Mouse (Mus musculus) MEL (cell line): ENCODE data around the gene Ly6g5b. TPM values are rescaled to one million over a fixed set of nuclear protein-coding genes. Genes with fewer than 3 reads are reported as not detected.

Experiments used
- DNase-seq: peaks from one replicate; pipeline ENCODE4 v3.0.0; 2011; ENCODE audit warnings: low read depth, low spot score
- H3K27ac ChIP-seq: 2 replicates; pipeline ENCODE4 v1.5.1; 2012; ENCODE audit warnings: low read depth, mild to moderate bottlenecking, control low read depth, low read length, moderate library complexity; ENCODE audit not compliant: control insufficient read depth
- H3K27me3 ChIP-seq, 2 experiments: fragments of 150-350 bp in 1 of 2; sonication (generic) in 1 of 2; 2 replicates each; pipeline ENCODE4 v1.6.1; 2012; ENCODE audit warnings: low read length in 2 of 2, mild to moderate bottlenecking in 2 of 2, improper control_type of control experiment in 1 of 2, moderate library complexity in 1 of 2; ENCODE audit not compliant: insufficient read depth in 2 of 2, control insufficient read depth in 1 of 2
- H3K36me3 ChIP-seq, 2 experiments: 2 replicates each; pipeline ENCODE4 v1.6.1; 2012 to 2014; ENCODE audit warnings: low read length in 2 of 2, improper control_type of control experiment in 1 of 2, inconsistent platforms in 1 of 2, mild to moderate bottlenecking in 1 of 2; ENCODE audit not compliant: insufficient read depth in 2 of 2, control insufficient read depth in 1 of 2
- H3K4me1 ChIP-seq, 2 experiments: fragments of 150-350 bp in 1 of 2; sonication (generic) in 1 of 2; 2 replicates each; pipeline ENCODE4 v1.6.1; 2012; ENCODE audit warnings: low read length in 2 of 2, improper control_type of control experiment in 1 of 2, mild to moderate bottlenecking in 1 of 2; ENCODE audit not compliant: insufficient read depth in 2 of 2, control insufficient read depth in 1 of 2
- H3K4me3 ChIP-seq, 2 experiments: fragments of 150-350 bp in 1 of 2; sonication (generic) in 1 of 2; 2 replicates each; pipeline ENCODE4 v1.5.1; 2012; ENCODE audit warnings: low read depth in 2 of 2, low read length in 2 of 2, mild to moderate bottlenecking in 2 of 2, moderate library complexity in 2 of 2, control low read depth in 1 of 2, improper control_type of control experiment in 1 of 2; ENCODE audit not compliant: control insufficient read depth in 1 of 2, insufficient read depth in 1 of 2
- H3K79me2 ChIP-seq: 2 replicates; pipeline ENCODE4 v1.6.1; 2012; ENCODE audit warnings: mild to moderate bottlenecking, low read length, moderate library complexity; ENCODE audit not compliant: control insufficient read depth, poor library complexity, insufficient read depth
- H3K9ac ChIP-seq: 2 replicates; pipeline ENCODE4 v1.6.1; 2012; ENCODE audit warnings: low read depth, mild to moderate bottlenecking, control low read depth, low read length, moderate library complexity; ENCODE audit not compliant: control insufficient read depth, poor library complexity, severe bottlenecking
- H3K9me3 ChIP-seq: fragments of 150-350 bp; sonication (generic); replicated peaks from 2 replicates; pipeline ENCODE4 v1.6.1; 2012; ENCODE audit warnings: mild to moderate bottlenecking, low read length, improper control_type of control experiment, moderate library complexity; ENCODE audit not compliant: insufficient read depth
- BHLHE40 ChIP-seq: IDR thresholded peaks from 2 replicates; pipeline ENCODE4 v1.6.1; 2012; ENCODE audit warnings: low read depth, mild to moderate bottlenecking, inconsistent platforms, low read length, improper control_type of control experiment, borderline replicate concordance
- CHD1 ChIP-seq: IDR thresholded peaks from 2 replicates; pipeline ENCODE4 v1.6.1; 2012; ENCODE audit warnings: low read depth, mild to moderate bottlenecking, inconsistent platforms, low read length, improper control_type of control experiment
- CTCF ChIP-seq, 3 experiments: IDR thresholded peaks in 2 of 3; conservative IDR thresholded peaks in 1 of 3; 2 replicates each; pipeline ENCODE4 v1.5.1; 2011 to 2012; ENCODE audit warnings: low read length in 3 of 3, low read depth in 2 of 3, mild to moderate bottlenecking in 2 of 3, improper control_type of control experiment in 1 of 3, inconsistent platforms in 1 of 3, mixed read lengths in 1 of 3, moderate library complexity in 1 of 3; ENCODE audit not compliant: control insufficient read depth in 1 of 3, insufficient read depth in 1 of 3, poor library complexity in 1 of 3, severe bottlenecking in 1 of 3
- E2F4 ChIP-seq: IDR thresholded peaks from 2 replicates; pipeline ENCODE4 v1.6.1; 2011; ENCODE audit warnings: low read depth, low read length, improper control_type of control experiment, borderline replicate concordance
- ELF1 ChIP-seq: IDR thresholded peaks from 2 replicates; pipeline ENCODE4 v1.6.1; 2014; ENCODE audit warnings: low read depth, mild to moderate bottlenecking, inconsistent platforms, low read length, improper control_type of control experiment, moderate library complexity
- GATA1 ChIP-seq: IDR thresholded peaks from 2 replicates; pipeline ENCODE4 v1.6.1; 2011; ENCODE audit warnings: low read depth, low read length, improper control_type of control experiment
- HCFC1 ChIP-seq: IDR thresholded peaks from 2 replicates; pipeline ENCODE4 v1.6.1; 2012; ENCODE audit warnings: low read depth, mild to moderate bottlenecking, inconsistent platforms, low read length, improper control_type of control experiment, moderate library complexity
- KAT2A ChIP-seq: conservative IDR thresholded peaks from 2 replicates; pipeline ENCODE4 v1.6.1; 2012; ENCODE audit warnings: low read depth, low read length, improper control_type of control experiment, inconsistent platforms
- MAX ChIP-seq: IDR thresholded peaks from 2 replicates; pipeline ENCODE4 v1.6.1; 2011; ENCODE audit warnings: low read length, improper control_type of control experiment
- MAZ ChIP-seq: IDR thresholded peaks from 2 replicates; pipeline ENCODE4 v1.6.1; 2012; ENCODE audit warnings: low read depth, mild to moderate bottlenecking, inconsistent platforms, low read length, improper control_type of control experiment
- MEF2A ChIP-seq: IDR thresholded peaks from 2 replicates; pipeline ENCODE4 v1.6.1; 2014; ENCODE audit warnings: low read depth, mild to moderate bottlenecking, inconsistent platforms, low read length, improper control_type of control experiment; ENCODE audit not compliant: poor library complexity, insufficient replicate concordance, severe bottlenecking; ENCODE audit errors: extremely low read depth
- MYB ChIP-seq: IDR thresholded peaks from 2 replicates; pipeline ENCODE4 v1.6.1; 2011; ENCODE audit warnings: mild to moderate bottlenecking, low read depth, low read length, improper control_type of control experiment
- RAD21 ChIP-seq: IDR thresholded peaks from 2 replicates; pipeline ENCODE4 v1.6.1; 2011; ENCODE audit warnings: mild to moderate bottlenecking, low read depth, low read length, improper control_type of control experiment
- RCOR1 ChIP-seq: IDR thresholded peaks from 2 replicates; pipeline ENCODE4 v1.6.1; 2012; ENCODE audit warnings: low read depth, mild to moderate bottlenecking, inconsistent platforms, low read length, improper control_type of control experiment
- TBP ChIP-seq: IDR thresholded peaks from 2 replicates; pipeline ENCODE4 v1.8.0; 2011; ENCODE audit warnings: low read depth, low read length, improper control_type of control experiment
- USF1 ChIP-seq: IDR thresholded peaks from 2 replicates; pipeline ENCODE4 v1.6.1; 2014; ENCODE audit warnings: low read depth, mild to moderate bottlenecking, inconsistent platforms, low read length, improper control_type of control experiment, moderate library complexity
- USF2 ChIP-seq, 2 experiments: IDR thresholded peaks; 2 replicates each; pipeline ENCODE4 v1.6.1; 2011 to 2012; ENCODE audit warnings: improper control_type of control experiment in 2 of 2, low read length in 2 of 2, borderline replicate concordance in 1 of 2, inconsistent platforms in 1 of 2, low read depth in 1 of 2, mild to moderate bottlenecking in 1 of 2; ENCODE audit not compliant: insufficient read depth in 1 of 2
- ZMIZ1 ChIP-seq: IDR thresholded peaks from 2 replicates; pipeline ENCODE4 v1.6.1; 2012; ENCODE audit warnings: low read depth, mild to moderate bottlenecking, inconsistent platforms, low read length, improper control_type of control experiment, moderate library complexity
- polyA plus RNA-seq, 2 experiments: library from polyadenylated mRNA; stranded (reverse) in 1 of 2; unstranded in 1 of 2; fragments of >175 nt in 1 of 2; fragments of >200 nt in 1 of 2; gene quantifications; 2 replicates each; pipeline versions ENCODE4 v1.2.1 to v1.2.4; 2012; ENCODE audit warnings: low replicate concordance in 2 of 2, low read depth in 1 of 2; ENCODE audit not compliant: insufficient read length in 2 of 2, insufficient read depth in 1 of 2, missing spikeins in 1 of 2
- total RNA-seq: library from RNA; depleted of rRNA; stranded (reverse); fragments of 300-350 nt; gene quantifications from 2 replicates; pipeline ENCODE4 v1.2.3, GENCODE M21; 2012

The Ly6g5b gene
- total and polyA plus RNA-seq, 3 experiments = 0.65 to 1.4 TPM; not detected in 1

- H3K4me1 ChIP-seq = no peaks in the 10 kb centered on the region
- H3K9ac ChIP-seq = no peak overlapping the region
- no peak for DNase-seq
Measured at GRCm38 (mm10) chr17:35153077-35153476, 37.8 kb upstream of the Ly6g5b start.

GRCm38 (mm10) chr17:35152121-35152520 is 36.9 kb upstream of the Ly6g5b start:
- DNase-seq = no peak
- no peak for TF ChIP-seq ELF1
- TF ChIP-seq ZMIZ1 = no peak
- no peak for TF ChIP-seq MYB
- no peak for TF ChIP-seq GATA1
- TF ChIP-seq RAD21 = no peak
- TF ChIP-seq MEF2A = no peak
- TF ChIP-seq KAT2A = no peak
- TF ChIP-seq TBP = no peak
- TF ChIP-seq E2F4 = no peak
- TF ChIP-seq MAZ = no peak
- TF ChIP-seq MAX = no peak
- TF ChIP-seq RCOR1 = no peak
- H3K9me3 ChIP-seq = no peaks in the 10 kb centered on the region
- H3K36me3 ChIP-seq = peaks cover 7 to 12% of the 10 kb centered on the region in 2 experiments
- peaks cover 12% of the 10 kb centered on the region; the same call in 1 of the 2 replicates for H3K79me2 ChIP-seq
- H3K9ac ChIP-seq = no peak overlapping the region
- no peak overlapping the region for H3K27ac ChIP-seq
- H3K4me1 ChIP-seq = no peaks in the 10 kb centered on the region
- H3K4me3 ChIP-seq = no peak overlapping the region
- no peaks in the 10 kb centered on the region for H3K27me3 ChIP-seq

More at GRCm38 (mm10) chr17:35153077-35153476, 37.8 kb upstream of the Ly6g5b start:
- TF ChIP-seq HCFC1 (no peak), USF1 (no peak), CHD1 (no peak), ZMIZ1 (no peak), USF2 (IDR thresholded peaks at IDR 0.05; ENCODE audit: borderline replicate concordance in 1 of 2, insufficient read depth in 1 of 2, low read depth in 1 of 2, low read length in 2 of 2) (no peak), BHLHE40 (no peak), RAD21 (no peak), CTCF (IDR thresholded peaks at IDR 0.05 in 2 of 3, conservative IDR thresholded peaks at IDR 0.05 in 1 of 3; ENCODE audit: control insufficient read depth in 1 of 3, insufficient read depth in 1 of 3, low read depth in 2 of 3, low read length in 3 of 3, poor library complexity in 1 of 3, severe bottlenecking in 1 of 3) (no peak)
- no peak overlapping the region for H3K4me3 ChIP-seq
- no peak overlapping the region for H3K27ac ChIP-seq
- peaks cover 18% of the 10 kb centered on the region; the same call in 1 of the 2 replicates for H3K79me2 ChIP-seq
- H3K36me3 ChIP-seq = peaks cover 7 to 16% of the 10 kb centered on the region in 2 experiments
- H3K9me3 ChIP-seq = no peaks in the 10 kb centered on the region
- no peaks in the 10 kb centered on the region for H3K27me3 ChIP-seq
